ENCODE assay signal across 20 mouse cellular contexts in the genomic region with DNA sequence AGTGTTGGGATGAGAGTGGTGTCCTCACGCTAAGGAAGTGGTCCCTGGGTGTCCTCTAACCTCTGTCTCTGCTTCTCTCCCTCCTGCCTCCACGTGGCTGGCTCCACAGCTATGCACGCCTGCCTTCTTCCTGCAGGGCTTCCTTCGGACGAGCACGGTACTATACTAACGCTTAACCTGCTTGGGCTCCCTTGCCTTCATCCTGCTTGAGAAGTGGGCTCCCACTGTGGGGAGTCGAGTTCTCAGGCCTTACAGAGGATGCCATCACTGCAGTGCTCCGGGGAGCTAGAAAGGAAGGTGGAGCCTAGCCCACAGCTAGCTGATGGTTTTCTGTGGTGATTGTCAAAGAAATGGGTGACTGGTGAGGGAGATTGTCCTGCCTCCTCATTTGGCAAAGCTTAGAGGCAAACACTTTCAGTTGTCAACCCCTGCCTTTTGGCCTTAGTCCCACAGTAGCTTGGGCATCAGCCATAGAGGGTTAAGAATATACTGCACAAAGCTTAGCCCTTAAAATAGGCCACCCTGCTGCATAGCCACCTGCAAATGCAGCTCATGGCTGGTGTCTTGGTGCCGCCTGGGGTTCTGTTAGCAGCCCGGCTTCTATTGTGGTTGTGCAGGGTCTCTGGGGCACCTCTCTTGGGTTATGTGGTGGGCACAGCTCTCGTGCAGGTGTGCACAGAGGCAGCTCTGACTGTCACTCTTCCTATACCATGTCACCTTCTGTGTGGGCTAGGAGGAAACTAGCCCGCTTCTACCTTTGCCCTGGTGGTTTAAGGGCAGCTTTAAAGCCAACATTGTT.
DNase-seq lines count a peak whose midpoint lies in the region; ATAC-seq and TF ChIP-seq lines count a peak whose summit lies in the region.
"Had no signal": no experiment of that assay in that cellular context is flagged by ENCODE, and none has a peak within 500 bp of the region (broad histone marks: within the 10 kb centered on the region; RNA-seq: fewer than 3 reads in every experiment).

No protein-coding gene starts in this region.

- H3K4me1 ChIP-seq in heart, embryonic 16.5 days (ENCODE audit: control insufficient read depth, insufficient read depth, low read length) = peaks cover 16% of the 10 kb centered on the region
- H3K4me1 ChIP-seq in limb, embryonic 10.5 days = peaks cover 75% of the 10 kb centered on the region
- H3K4me1 ChIP-seq in thymus, adult 2 months (replicated peaks; ENCODE audit: control insufficient read depth, insufficient read depth, low read length) = peaks cover 77% of the 10 kb centered on the region
- H3K4me1 ChIP-seq: forebrain, embryonic 13.5 days had no signal

- no peak for TF ChIP-seq POLR2A in thymus, adult 2 months (IDR thresholded peaks at IDR 0.05; ENCODE audit: control insufficient read depth, extremely low read depth, insufficient read depth, low read length, poor library complexity)

- peaks cover 4% of the 10 kb centered on the region; the same call in 1 of the 2 replicates for H3K36me3 ChIP-seq in heart, embryonic 16.5 days (ENCODE audit: control insufficient read depth, insufficient read depth)
- no peaks in the 10 kb centered on the region for H3K36me3 ChIP-seq in limb, embryonic 10.5 days
- H3K36me3 ChIP-seq in thymus, adult 2 months (ENCODE audit: control insufficient read depth, insufficient read depth, low read length) = no peaks in the 10 kb centered on the region
- H3K36me3 ChIP-seq: embryonic facial prominence, embryonic 13.5 days had no signal

- no peak for DNase-seq in heart, postnatal 36 days
- DNase-seq in limb, embryonic 10.5 days (ENCODE audit: low spot score) = no peak
- DNase-seq in thymus, adult 2 months = peak; percentile 83
- DNase-seq in thymus, postnatal 25 days = peak; percentile 86
- DNase-seq in cerebellum, adult 11 months = no peak
- DNase-seq in spleen, adult 12 weeks (ENCODE audit: low spot score) = no peak
- no peak for DNase-seq in adrenal gland, postnatal 14 days
- DNase-seq: cerebellum, adult 9-10 months; cerebellum, postnatal 25 days; forebrain, postnatal 0 days; gastrocnemius, postnatal 14 days; heart, adult 2 months had no signal

- no peak overlapping the region for H3K9ac ChIP-seq in heart, embryonic 16.5 days (ENCODE audit: low read length)
- H3K9ac ChIP-seq: embryonic facial prominence, embryonic 13.5 days; forebrain, embryonic 13.5 days; forebrain, postnatal 0 days; heart, embryonic 13.5 days had no signal

- H3K4me3 ChIP-seq in heart, embryonic 16.5 days (ENCODE audit: low read length) = no peak overlapping the region
- H3K4me3 ChIP-seq in limb, embryonic 10.5 days = no peak overlapping the region
- H3K4me3 ChIP-seq in thymus, adult 2 months (ENCODE audit: control insufficient read depth, insufficient read depth, low read length) = no peak overlapping the region
- H3K4me3 ChIP-seq: embryonic facial prominence, embryonic 13.5 days; forebrain, embryonic 13.5 days; heart, adult 2 months; heart, embryonic 13.5 days had no signal

- intact Hi-C loops in heart, postnatal 36 days (cut with DNase I) = loop anchor here (1.0 kb wide), 1 partner anchor 51 kb away; no protein-coding TSS in a partner anchor

- H3K4me2 ChIP-seq in heart, embryonic 16.5 days (ENCODE audit: low read depth, low read length) = no peak overlapping the region
- H3K4me2 ChIP-seq: embryonic facial prominence, embryonic 13.5 days; forebrain, embryonic 13.5 days; heart, embryonic 13.5 days had no signal

- H3K9me3 ChIP-seq in heart, embryonic 16.5 days (replicated peaks; ENCODE audit: control insufficient read depth, low read length) = no peaks in the 10 kb centered on the region
- no peaks in the 10 kb centered on the region for H3K9me3 ChIP-seq in limb, embryonic 10.5 days (replicated peaks)
- H3K9me3 ChIP-seq: embryonic facial prominence, embryonic 13.5 days; forebrain, embryonic 13.5 days; heart, embryonic 13.5 days had no signal

- H3K27me3 ChIP-seq in heart, embryonic 16.5 days (ENCODE audit: control insufficient read depth, insufficient read depth, low read length) = no peaks in the 10 kb centered on the region
- no peaks in the 10 kb centered on the region for H3K27me3 ChIP-seq in limb, embryonic 10.5 days (ENCODE audit: low read depth, poor library complexity, severe bottlenecking)
- H3K27me3 ChIP-seq in thymus, adult 2 months (ENCODE audit: control insufficient read depth, insufficient read depth, low read length) = no peaks in the 10 kb centered on the region
- H3K27me3 ChIP-seq: embryonic facial prominence, embryonic 13.5 days; forebrain, embryonic 13.5 days; heart, embryonic 13.5 days; Patski had no signal

- peak; percentile 57; the same call in 1 of the 2 replicates for ATAC-seq in heart, embryonic 16.5 days (replicated peaks; ENCODE audit: extremely low read depth, insufficient read depth, low FRiP score)
- ATAC-seq: activated CD4-positive, CD25-positive, alpha-beta regulatory T cell, adult 4 months; forebrain, embryonic 13.5 days; forebrain, postnatal 0 days; hindbrain, embryonic 16.5 days; inflammation-experienced regulatory T-cells, adult 6 months; Patski had no signal

- TF ChIP-seq CTCF in thymus, adult 2 months (IDR thresholded peaks at IDR 0.05; ENCODE audit: borderline replicate concordance, control insufficient read depth, extremely low read depth, insufficient read depth, low read length, poor library complexity) = no peak

- H3K27ac ChIP-seq in heart, embryonic 16.5 days (ENCODE audit: low read length) = peak overlapping the region; percentile 21; the same call in 1 of the 2 replicates
- peak overlapping the region; percentile 86 for H3K27ac ChIP-seq in limb, embryonic 10.5 days
- peak overlapping the region; percentile 90 for H3K27ac ChIP-seq in thymus, adult 2 months (ENCODE audit: control insufficient read depth, insufficient read depth, low read length)
- H3K27ac ChIP-seq: embryonic facial prominence, embryonic 13.5 days; forebrain, embryonic 13.5 days; heart, adult 2 months; heart, embryonic 13.5 days had no signal

- WGBS in heart, embryonic 16.5 days = 77% methylated on average over 13 of the region's 13 CpGs
- 86% methylated on average over 13 of the region's 13 CpGs for WGBS in limb, embryonic 10.5 days
- 40% methylated on average over 13 of the region's 13 CpGs for WGBS in thymus, adult 2 months

Comparison
In these comparisons a context has a peak if more than half of its experiments do, and no peak if none do; other contexts are left out.
1. H3K27ac ChIP-seq: peak in every context shown above with its lines; median percentile 90 in thymus, adult 2 months; 86 in limb, embryonic 10.5 days; 21 in heart, embryonic 16.5 days.
2. DNase-seq: peak in thymus, adult 2 months (single experiment) and thymus, postnatal 25 days (single experiment); none in heart, postnatal 36 days (0 of 2), limb, embryonic 10.5 days (single experiment), cerebellum, adult 11 months (single experiment), spleen, adult 12 weeks (single experiment) and adrenal gland, postnatal 14 days (single experiment).